25 mouse cellular contexts compared by ENCODE assay signal in the genomic region with DNA sequence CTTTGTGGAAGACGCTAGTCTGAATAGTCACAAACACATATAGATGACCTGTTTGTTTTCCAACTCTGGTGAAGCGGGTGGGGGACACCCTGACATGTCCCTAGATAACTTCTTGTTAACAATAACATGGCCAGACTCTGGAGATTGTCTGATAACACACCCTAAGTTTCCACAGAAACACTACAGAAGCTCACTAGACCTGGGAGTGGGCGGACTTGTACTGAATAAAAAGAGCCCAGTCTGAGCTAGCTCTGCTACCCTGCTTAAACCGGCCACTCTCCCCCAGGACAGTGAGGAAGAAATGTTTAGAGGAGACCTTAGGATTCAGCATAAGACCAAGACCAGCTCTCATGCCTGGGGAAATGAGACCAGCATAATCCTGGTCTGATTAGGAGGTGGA. TPM values are rescaled to one million over a fixed set of nuclear protein-coding genes. Genes with fewer than 3 reads are reported as not detected.
DNase-seq lines count a peak whose midpoint lies in the region; ATAC-seq lines count a peak whose summit lies in the region.
"Had no signal": no experiment of that assay in that cellular context is flagged by ENCODE, and none has a peak within 500 bp of the region (broad histone marks: within the 10 kb centered on the region; RNA-seq: fewer than 3 reads in every experiment).

No protein-coding gene starts in this region.

- no peak overlapping the region for H3K27ac ChIP-seq in embryonic facial prominence, embryonic 11.5 days (replicated peaks; ENCODE audit: low read depth, low read length)
- no peak overlapping the region for H3K27ac ChIP-seq in embryonic facial prominence, embryonic 10.5 days (replicated peaks)
- H3K27ac ChIP-seq in limb, embryonic 12.5 days = no peak overlapping the region
- no peak overlapping the region for H3K27ac ChIP-seq in limb, embryonic 10.5 days
- no peak overlapping the region for H3K27ac ChIP-seq in limb, embryonic 13.5 days
- no peak overlapping the region for H3K27ac ChIP-seq in forebrain, embryonic 16.5 days (ENCODE audit: low read length)
- H3K27ac ChIP-seq: forebrain, embryonic 13.5 days; hindbrain, embryonic 10.5 days; kidney, embryonic 15.5 days; limb, embryonic 15.5 days; liver, embryonic 14.5 days; midbrain, embryonic 10.5 days had no signal

- no peaks in the 10 kb centered on the region for H3K4me1 ChIP-seq in embryonic facial prominence, embryonic 11.5 days (ENCODE audit: control insufficient read depth, insufficient read depth, low read length)
- H3K4me1 ChIP-seq in embryonic facial prominence, embryonic 10.5 days = no peaks in the 10 kb centered on the region
- no peaks in the 10 kb centered on the region for H3K4me1 ChIP-seq in limb, embryonic 12.5 days (replicated peaks)
- H3K4me1 ChIP-seq in limb, embryonic 10.5 days = no peaks in the 10 kb centered on the region
- H3K4me1 ChIP-seq in limb, embryonic 13.5 days = no peaks in the 10 kb centered on the region
- no peaks in the 10 kb centered on the region for H3K4me1 ChIP-seq in forebrain, embryonic 16.5 days (replicated peaks; ENCODE audit: control insufficient read depth, insufficient read depth, low read length)
- H3K4me1 ChIP-seq: forebrain, embryonic 13.5 days; hindbrain, embryonic 10.5 days; kidney, embryonic 15.5 days; midbrain, embryonic 10.5 days had no signal

- H3K4me2 ChIP-seq in embryonic facial prominence, embryonic 11.5 days (ENCODE audit: low read depth, low read length) = no peak overlapping the region
- H3K4me2 ChIP-seq in limb, embryonic 12.5 days = no peak overlapping the region
- H3K4me2 ChIP-seq in limb, embryonic 13.5 days (replicated peaks) = no peak overlapping the region
- H3K4me2 ChIP-seq in forebrain, embryonic 16.5 days (ENCODE audit: low read length) = no peak overlapping the region
- H3K4me2 ChIP-seq: forebrain, embryonic 13.5 days; kidney, embryonic 15.5 days; limb, embryonic 15.5 days had no signal

- 82% methylated on average over 4 of the region's 4 CpGs for WGBS in embryonic facial prominence, embryonic 11.5 days
- 79% methylated on average over 4 of the region's 4 CpGs for WGBS in embryonic facial prominence, embryonic 10.5 days
- WGBS in limb, embryonic 12.5 days = 81% methylated on average over 4 of the region's 4 CpGs
- 81% methylated on average over 4 of the region's 4 CpGs for WGBS in limb, embryonic 10.5 days
- 79% methylated on average over 4 of the region's 4 CpGs for WGBS in limb, embryonic 13.5 days
- 86% methylated on average over 4 of the region's 4 CpGs for WGBS in forebrain, embryonic 16.5 days

- no peaks in the 10 kb centered on the region for H3K9me3 ChIP-seq in embryonic facial prominence, embryonic 11.5 days (replicated peaks; ENCODE audit: control insufficient read depth, low read length)
- no peaks in the 10 kb centered on the region for H3K9me3 ChIP-seq in embryonic facial prominence, embryonic 10.5 days
- H3K9me3 ChIP-seq in limb, embryonic 12.5 days = no peaks in the 10 kb centered on the region
- H3K9me3 ChIP-seq in limb, embryonic 10.5 days (replicated peaks) = no peaks in the 10 kb centered on the region
- no peaks in the 10 kb centered on the region for H3K9me3 ChIP-seq in limb, embryonic 13.5 days
- no peaks in the 10 kb centered on the region for H3K9me3 ChIP-seq in forebrain, embryonic 16.5 days (ENCODE audit: control insufficient read depth, low read length)
- H3K9me3 ChIP-seq: forebrain, embryonic 13.5 days; hindbrain, embryonic 10.5 days; kidney, embryonic 15.5 days; limb, embryonic 15.5 days; midbrain, embryonic 10.5 days had no signal

- DNase-seq in embryonic facial prominence, embryonic 11.5 days (ENCODE audit: low spot score) = no peak
- DNase-seq in embryonic facial prominence, embryonic 10.5 days (ENCODE audit: low spot score) = no peak
- no peak for DNase-seq in limb, embryonic 10.5 days (ENCODE audit: low spot score)
- DNase-seq in CD4-positive, CD25-positive, alpha-beta regulatory T cell, adult 2 months (ENCODE audit: low read depth, low spot score) = peak; percentile 30
- no peak for DNase-seq in cerebellum, adult 11-12 months
- DNase-seq: adrenal gland, postnatal 36 days; cerebellum, postnatal 10 days; gastrocnemius, postnatal 25 days; kidney, postnatal 4 days; thymus, adult 18-20 months; thymus, postnatal 36 days had no signal

- H3K27me3 ChIP-seq in embryonic facial prominence, embryonic 11.5 days (ENCODE audit: control insufficient read depth, insufficient read depth, low read length) = no peaks in the 10 kb centered on the region
- no peaks in the 10 kb centered on the region for H3K27me3 ChIP-seq in embryonic facial prominence, embryonic 10.5 days (replicated peaks; ENCODE audit: low read depth, poor library complexity, severe bottlenecking)
- no peaks in the 10 kb centered on the region for H3K27me3 ChIP-seq in limb, embryonic 12.5 days
- no peaks in the 10 kb centered on the region for H3K27me3 ChIP-seq in limb, embryonic 10.5 days (ENCODE audit: low read depth, poor library complexity, severe bottlenecking)
- no peaks in the 10 kb centered on the region for H3K27me3 ChIP-seq in limb, embryonic 13.5 days
- no peaks in the 10 kb centered on the region for H3K27me3 ChIP-seq in forebrain, embryonic 16.5 days (replicated peaks; ENCODE audit: control insufficient read depth, insufficient read depth, low read length)
- H3K27me3 ChIP-seq: forebrain, embryonic 13.5 days; kidney, embryonic 15.5 days; limb, embryonic 15.5 days had no signal

- H3K9ac ChIP-seq in embryonic facial prominence, embryonic 11.5 days (replicated peaks; ENCODE audit: low read length) = no peak overlapping the region
- no peak overlapping the region for H3K9ac ChIP-seq in limb, embryonic 12.5 days (replicated peaks)
- no peak overlapping the region for H3K9ac ChIP-seq in limb, embryonic 13.5 days
- H3K9ac ChIP-seq in forebrain, embryonic 16.5 days (replicated peaks; ENCODE audit: low read depth, low read length) = no peak overlapping the region
- H3K9ac ChIP-seq: forebrain, embryonic 13.5 days; kidney, embryonic 15.5 days; limb, embryonic 15.5 days; liver, embryonic 14.5 days had no signal

- 0 out of 2 replicates have a peak, but pooled peaks have one; percentile 6 for ATAC-seq in embryonic facial prominence, embryonic 11.5 days (replicated peaks; ENCODE audit: insufficient number of reproducible peaks, low FRiP score, low TSS enrichment, low read depth)
- 0 out of 2 replicates have a peak, but pooled peaks have one; percentile 34 for ATAC-seq in limb, embryonic 12.5 days (ENCODE audit: insufficient number of reproducible peaks, insufficient read depth, low FRiP score, low TSS enrichment, low read depth)
- 0 out of 2 replicates have a peak, but pooled peaks have one; percentile 36 for ATAC-seq in limb, embryonic 13.5 days (ENCODE audit: low FRiP score, low read depth)
- no peak for ATAC-seq in forebrain, embryonic 16.5 days
- ATAC-seq: forebrain, embryonic 13.5 days; hindbrain, embryonic 16.5 days; intestine, embryonic 16.5 days; midbrain, embryonic 16.5 days had no signal

- peaks cover 2% of the 10 kb centered on the region; the same call in 1 of the 2 replicates for H3K36me3 ChIP-seq in embryonic facial prominence, embryonic 11.5 days (replicated peaks; ENCODE audit: control insufficient read depth, insufficient read depth, low read depth, low read length)
- H3K36me3 ChIP-seq in embryonic facial prominence, embryonic 10.5 days (replicated peaks) = peaks cover 28% of the 10 kb centered on the region
- H3K36me3 ChIP-seq in limb, embryonic 12.5 days = peaks cover 20% of the 10 kb centered on the region
- peaks cover 29% of the 10 kb centered on the region for H3K36me3 ChIP-seq in limb, embryonic 10.5 days
- peaks cover 21% of the 10 kb centered on the region for H3K36me3 ChIP-seq in limb, embryonic 13.5 days
- no peaks in the 10 kb centered on the region for H3K36me3 ChIP-seq in forebrain, embryonic 16.5 days (ENCODE audit: control insufficient read depth, insufficient read depth)

- no peak overlapping the region for H3K4me3 ChIP-seq in embryonic facial prominence, embryonic 11.5 days (ENCODE audit: low read depth, low read length)
- no peak overlapping the region for H3K4me3 ChIP-seq in embryonic facial prominence, embryonic 10.5 days
- H3K4me3 ChIP-seq in limb, embryonic 12.5 days (replicated peaks) = no peak overlapping the region
- no peak overlapping the region for H3K4me3 ChIP-seq in limb, embryonic 10.5 days
- H3K4me3 ChIP-seq in limb, embryonic 13.5 days = no peak overlapping the region
- no peak overlapping the region for H3K4me3 ChIP-seq in forebrain, embryonic 16.5 days (replicated peaks; ENCODE audit: low read length)
- H3K4me3 ChIP-seq: forebrain, embryonic 13.5 days; hindbrain, embryonic 10.5 days; kidney, embryonic 15.5 days; limb, embryonic 15.5 days; midbrain, embryonic 10.5 days had no signal

RNA-seq across cellular contexts. Expression of gene Scgb3a1, which starts 2.1 kb away (rescaled TPM):
- polyA plus RNA-seq in embryonic facial prominence, embryonic 11.5 days (2014; fragmentation: Nextera tagmentation; extraction: Ambion mirVana) = not detected in 2 replicates
- polyA plus RNA-seq in embryonic facial prominence, embryonic 10.5 days (2016; fragmentation: Nextera tagmentation; extraction: Ambion mirVana) = not detected in 2 replicates
- polyA plus RNA-seq in limb, embryonic 12.5 days (2016; fragmentation: Nextera tagmentation; extraction: Ambion mirVana) = not detected in 2 replicates
- polyA plus RNA-seq in limb, embryonic 10.5 days (2016; fragmentation: Nextera tagmentation; extraction: Ambion mirVana) = not detected in 2 replicates
- polyA plus RNA-seq in limb, embryonic 13.5 days (2015; fragmentation: Nextera tagmentation; extraction: Ambion mirVana) = not detected in 2 replicates
- not detected in 2 replicates for polyA plus RNA-seq in forebrain, embryonic 16.5 days (2015; fragmentation: Nextera tagmentation; extraction: Ambion mirVana)
- polyA plus RNA-seq: embryonic facial prominence, embryonic 14.5 days; forebrain, embryonic 13.5 days; hindbrain, embryonic 10.5 days; hindbrain, embryonic 16.5 days; intestine, embryonic 16.5 days; kidney, embryonic 15.5 days; limb, embryonic 15.5 days; liver, embryonic 14.5 days; midbrain, embryonic 10.5 days; stomach, embryonic 16.5 days had no signal

RNA-seq across cellular contexts. Expression of gene Cnot6, which starts 47.1 kb away (rescaled TPM):
- 49.9 and 56.5 TPM in 2 replicates for polyA plus RNA-seq in embryonic facial prominence, embryonic 11.5 days (2014; fragmentation: Nextera tagmentation; extraction: Ambion mirVana)
- polyA plus RNA-seq in embryonic facial prominence, embryonic 10.5 days (2016; fragmentation: Nextera tagmentation; extraction: Ambion mirVana) = 60.7 and 61.7 TPM in 2 replicates
- 93.2 and 95.3 TPM in 2 replicates for polyA plus RNA-seq in limb, embryonic 12.5 days (2016; fragmentation: Nextera tagmentation; extraction: Ambion mirVana)
- polyA plus RNA-seq in limb, embryonic 10.5 days (2016; fragmentation: Nextera tagmentation; extraction: Ambion mirVana) = 59.1 and 63.4 TPM in 2 replicates
- polyA plus RNA-seq in limb, embryonic 13.5 days (2015; fragmentation: Nextera tagmentation; extraction: Ambion mirVana) = 62.0 and 64.8 TPM in 2 replicates
- polyA plus RNA-seq in forebrain, embryonic 16.5 days (2015; fragmentation: Nextera tagmentation; extraction: Ambion mirVana) = 55.1 and 68.1 TPM in 2 replicates

RNA-seq across cellular contexts. Expression of gene Flt4, which starts 56.4 kb away (rescaled TPM):
- polyA plus RNA-seq in embryonic facial prominence, embryonic 11.5 days (2014; fragmentation: Nextera tagmentation; extraction: Ambion mirVana) = 3.6 and 4.2 TPM in 2 replicates
- polyA plus RNA-seq in embryonic facial prominence, embryonic 10.5 days (2016; fragmentation: Nextera tagmentation; extraction: Ambion mirVana) = 5.6 and 6.0 TPM in 2 replicates
- 3.3 and 4.4 TPM in 2 replicates for polyA plus RNA-seq in limb, embryonic 12.5 days (2016; fragmentation: Nextera tagmentation; extraction: Ambion mirVana)
- polyA plus RNA-seq in limb, embryonic 10.5 days (2016; fragmentation: Nextera tagmentation; extraction: Ambion mirVana) = 6.4 and 6.6 TPM in 2 replicates
- polyA plus RNA-seq in limb, embryonic 13.5 days (2015; fragmentation: Nextera tagmentation; extraction: Ambion mirVana) = 4.2 and 4.3 TPM in 2 replicates
- polyA plus RNA-seq in forebrain, embryonic 16.5 days (2015; fragmentation: Nextera tagmentation; extraction: Ambion mirVana) = 1.4 and 1.7 TPM in 2 replicates
